Mouse (Mus musculus): ENCODE measurements around the gene Xylt1. TPM values are rescaled to one million over a fixed set of nuclear protein-coding genes. Genes with fewer than 3 reads are reported as not detected.

The Xylt1 gene
- total RNA-seq, 2 experiments from 2014 or later = 6.9 to 8.6 TPM

GRCm38 (mm10) chr7:117566115-117566514 lies 185.3 kb downstream of the Xylt1 start:
- no peak for DNase-seq

DNA sequence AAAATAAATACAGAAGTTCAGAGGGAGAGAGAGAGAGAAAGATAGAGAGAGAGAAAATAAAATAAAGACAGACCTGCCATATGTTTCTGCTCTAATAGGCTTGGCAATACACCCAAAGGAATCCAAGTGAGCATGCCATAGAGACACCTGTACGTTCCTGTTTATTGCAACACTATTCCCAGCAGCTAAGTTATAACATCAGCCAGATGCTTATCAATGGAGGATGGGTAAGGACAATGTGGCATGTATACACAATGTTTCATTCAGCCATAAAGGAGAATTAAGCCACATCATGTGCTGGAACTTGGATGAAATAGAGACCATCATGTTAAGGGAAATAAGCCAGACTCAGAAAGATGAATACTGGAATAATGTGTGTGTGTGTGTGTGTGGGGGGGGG lies 186.1 kb downstream of the Xylt1 start:
- DNase-seq = no peak

DNA sequence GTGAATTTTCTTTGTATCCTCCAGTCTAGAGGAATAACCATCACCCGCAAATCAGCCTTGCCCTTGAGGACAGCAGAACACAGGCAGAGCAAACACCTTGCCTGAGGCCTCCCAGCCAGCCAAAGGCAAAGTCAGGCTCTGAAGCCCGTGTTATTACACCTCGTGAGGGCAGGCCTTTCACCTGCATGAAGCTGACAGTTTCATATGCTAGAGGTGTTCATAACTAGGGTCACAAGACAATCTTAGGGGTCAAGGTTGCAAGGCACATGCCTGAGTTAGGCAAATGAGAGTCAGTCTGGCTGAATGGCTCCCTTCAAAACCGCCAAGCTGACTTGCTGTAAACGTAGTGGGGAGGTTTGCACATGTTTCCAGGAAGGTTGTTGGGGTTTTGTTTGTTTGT lies 186.5 kb downstream of the Xylt1 start:
- DNase-seq = no peak

DNA sequence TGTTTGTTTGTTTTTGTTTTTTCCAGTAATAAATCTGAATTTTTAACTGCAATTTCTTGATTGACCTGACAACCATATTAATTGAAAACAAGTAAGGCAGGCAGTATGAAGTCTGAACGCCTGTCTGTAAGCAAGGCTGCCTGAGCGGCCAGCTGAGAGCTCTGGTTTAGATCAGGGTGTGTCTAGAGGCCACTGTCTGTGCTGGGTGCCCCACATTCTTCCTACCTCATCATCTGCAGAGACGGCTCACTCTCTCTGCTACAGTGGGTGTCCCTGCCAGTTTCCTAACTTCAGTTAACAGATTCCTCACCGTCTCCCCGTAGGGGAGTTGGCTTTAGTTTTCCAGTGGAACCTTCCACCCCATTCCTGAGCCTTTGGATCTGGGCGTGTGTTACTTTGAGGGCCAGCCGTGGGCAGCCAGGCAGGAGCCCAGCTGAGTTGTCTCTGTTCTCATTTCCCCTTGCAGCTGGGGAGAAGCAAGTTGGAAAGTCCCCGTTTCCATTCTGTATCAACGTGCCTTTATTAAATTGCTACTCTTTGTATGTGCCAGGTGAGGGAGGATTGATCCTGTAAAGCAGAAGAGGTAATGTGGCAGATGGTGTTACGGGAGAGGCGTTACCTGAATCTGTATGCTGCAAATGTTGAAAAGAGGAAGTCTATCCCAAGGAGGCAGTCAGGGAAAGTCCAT lies 187.0 kb downstream of the Xylt1 start:
- no peak for DNase-seq

- DNase-seq = no peak
Observed at GRCm38 (mm10) chr7:117571131-117571530, 190.4 kb downstream of the Xylt1 start.

- no peak for DNase-seq
Observed at GRCm38 (mm10) chr7:117571713-117572112, 190.9 kb downstream of the Xylt1 start.

- DNase-seq = no peak
Observed at GRCm38 (mm10) chr7:117573170-117573569, 192.4 kb downstream of the Xylt1 start.

DNA sequence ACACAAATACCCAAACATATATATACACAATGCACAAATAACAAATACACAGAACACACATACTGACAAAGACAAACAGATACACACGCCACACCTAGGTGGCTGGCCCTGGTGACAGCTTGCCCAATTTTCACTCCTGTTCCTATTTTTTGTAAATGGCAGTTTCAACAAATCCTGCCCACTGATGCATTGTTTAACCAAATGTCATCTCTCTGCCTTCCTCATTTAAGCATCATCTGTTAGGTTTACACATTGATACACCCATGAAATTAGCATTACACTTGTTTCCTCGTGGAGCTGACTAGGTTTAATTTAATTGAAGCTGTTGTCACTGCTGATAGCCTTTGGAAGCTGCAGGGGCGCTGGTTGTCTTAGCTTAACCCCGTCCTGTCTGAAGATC lies 194.6 kb downstream of the Xylt1 start:
- no peak for DNase-seq

DNA sequence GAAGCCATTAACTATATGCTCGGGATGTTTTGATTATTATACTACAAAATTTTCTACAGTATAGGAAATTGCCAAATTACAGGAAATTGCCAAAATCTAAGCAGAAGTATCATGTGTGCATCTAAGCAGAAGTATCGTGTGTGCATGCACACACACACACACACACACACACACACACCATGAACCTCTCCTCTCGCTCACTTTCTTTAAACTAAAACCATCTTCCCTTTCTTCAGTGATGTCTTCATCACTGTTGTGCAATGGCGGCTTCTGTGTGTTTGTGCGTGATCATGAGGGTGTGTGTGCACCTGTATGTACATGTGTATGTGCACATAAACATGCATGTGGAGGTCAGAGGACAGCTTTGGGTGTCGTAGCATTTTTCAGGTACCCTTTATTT lies 196.3 kb downstream of the Xylt1 start:
- no peak for DNase-seq

- DNase-seq = no peak
Observed at GRCm38 (mm10) chr7:117585164-117585563, 204.4 kb downstream of the Xylt1 start.

GRCm38 (mm10) chr7:117586811-117587210 lies 206.0 kb downstream of the Xylt1 start:
- no peak for DNase-seq

- no peak for DNase-seq
Observed at GRCm38 (mm10) chr7:117587234-117587929, 206.6 kb downstream of the Xylt1 start.

DNA sequence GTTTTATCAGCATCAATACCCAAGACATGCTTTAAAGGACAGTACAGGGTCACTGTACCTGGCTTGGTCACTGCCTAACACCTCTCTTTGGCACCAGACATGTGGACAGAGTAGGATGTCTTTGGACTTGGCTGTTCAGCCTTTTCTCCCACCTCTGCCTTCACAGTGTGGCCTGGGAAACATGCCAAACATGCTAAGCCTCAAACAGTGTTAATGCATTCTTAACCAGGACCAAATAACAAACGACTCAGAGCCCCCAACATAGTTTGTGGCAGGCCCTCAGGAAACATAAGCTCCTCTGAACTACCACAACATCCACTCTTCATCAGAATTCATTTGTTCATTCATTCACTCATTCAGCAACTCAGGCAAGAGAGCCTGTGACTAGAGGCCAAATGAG lies 207.6 kb downstream of the Xylt1 start:
- no peak for DNase-seq

DNA sequence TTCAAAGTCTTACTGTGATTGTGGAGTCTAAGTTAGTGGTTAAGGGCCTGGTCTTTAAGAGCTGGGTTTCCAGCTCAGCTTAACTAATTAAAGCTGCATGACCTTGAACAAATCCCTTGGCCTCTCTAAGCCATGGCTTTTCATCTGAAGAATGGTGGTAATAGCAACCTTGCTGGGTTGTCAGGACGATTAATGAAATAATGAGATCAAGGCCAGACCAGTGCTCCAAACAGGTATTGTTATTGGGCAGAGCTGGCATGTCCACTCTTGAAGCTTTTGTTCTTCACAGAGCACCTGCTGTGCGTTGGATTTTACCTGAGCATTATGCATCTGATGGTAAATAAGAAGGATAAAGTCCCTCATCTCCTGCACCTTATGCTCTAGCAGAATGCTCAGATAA lies 208.6 kb downstream of the Xylt1 start:
- DNase-seq = no peak

DNA sequence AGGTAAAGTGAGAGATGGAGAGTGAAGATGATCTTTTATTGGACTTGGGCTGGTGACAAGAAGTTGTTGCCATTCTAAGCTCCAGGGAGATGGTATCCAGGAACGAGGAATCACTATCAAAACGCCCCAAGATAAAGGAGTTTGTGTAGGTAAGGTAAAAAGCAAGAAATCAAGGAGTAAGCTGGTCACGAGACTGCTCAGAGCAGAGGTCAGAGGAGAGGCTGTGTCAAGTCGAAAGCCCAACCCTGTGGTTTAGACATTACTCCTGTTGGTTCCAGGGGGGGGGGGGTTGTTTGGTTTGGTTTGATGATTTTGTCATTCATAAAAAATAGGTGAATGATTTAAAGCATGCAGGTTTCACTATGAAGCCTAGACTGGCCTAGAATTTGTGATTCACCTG lies 209.0 kb downstream of the Xylt1 start:
- no peak for DNase-seq

- DNase-seq = no peak
Observed at GRCm38 (mm10) chr7:117594191-117594590, 213.4 kb downstream of the Xylt1 start.

DNA sequence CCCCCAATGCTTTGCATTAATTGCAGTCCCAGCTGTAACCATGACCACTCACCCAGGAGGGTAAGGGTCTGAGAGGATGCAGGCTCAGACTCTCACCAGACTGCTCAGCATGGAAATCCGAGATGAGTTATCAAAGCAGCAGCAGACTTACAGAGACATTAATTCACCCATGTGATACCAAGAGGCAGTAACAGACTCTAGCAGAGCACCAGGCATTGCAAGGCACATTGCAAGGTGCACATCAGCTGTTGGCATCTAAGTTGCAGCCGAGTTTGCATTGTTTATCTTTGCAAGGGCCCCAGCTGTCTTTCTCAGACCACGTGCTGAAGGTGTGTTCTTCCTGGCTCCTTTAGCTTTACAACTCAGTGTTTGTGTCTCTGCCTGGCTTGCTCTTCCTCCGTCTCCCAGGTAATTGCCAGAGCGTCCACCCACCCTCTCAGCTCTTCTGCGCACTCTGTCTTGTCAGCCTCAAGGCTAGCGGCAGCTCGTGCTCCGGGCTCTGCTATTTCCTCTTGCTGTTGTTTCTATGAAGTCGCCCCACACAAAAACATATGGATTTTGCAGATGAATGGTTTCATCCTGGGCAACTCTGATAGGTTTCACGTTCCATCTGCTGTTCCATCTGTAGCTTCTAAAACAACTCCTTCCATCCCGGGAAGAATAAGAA lies 214.4 kb downstream of the Xylt1 start:
- no peak for DNase-seq

DNA sequence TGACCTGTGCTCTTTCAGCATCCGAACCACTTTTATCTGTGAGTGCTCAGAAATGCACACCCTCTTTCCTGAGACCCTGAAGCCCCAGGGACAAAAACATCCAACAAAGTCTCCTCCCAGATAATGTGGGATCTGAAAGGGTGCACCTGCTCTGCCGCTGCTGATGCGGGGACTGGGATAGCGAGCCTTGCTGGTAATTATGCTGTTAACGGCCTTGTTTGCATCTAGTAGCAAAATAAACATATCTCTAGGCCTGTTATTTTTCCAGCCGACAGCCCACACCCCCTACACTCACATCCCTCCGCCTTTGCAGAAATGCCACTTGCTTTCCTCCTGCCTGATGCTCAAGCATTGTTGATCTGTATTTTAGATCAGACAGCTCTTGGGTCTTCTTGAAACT lies 219.7 kb downstream of the Xylt1 start:
- DNase-seq = no peak

DNA sequence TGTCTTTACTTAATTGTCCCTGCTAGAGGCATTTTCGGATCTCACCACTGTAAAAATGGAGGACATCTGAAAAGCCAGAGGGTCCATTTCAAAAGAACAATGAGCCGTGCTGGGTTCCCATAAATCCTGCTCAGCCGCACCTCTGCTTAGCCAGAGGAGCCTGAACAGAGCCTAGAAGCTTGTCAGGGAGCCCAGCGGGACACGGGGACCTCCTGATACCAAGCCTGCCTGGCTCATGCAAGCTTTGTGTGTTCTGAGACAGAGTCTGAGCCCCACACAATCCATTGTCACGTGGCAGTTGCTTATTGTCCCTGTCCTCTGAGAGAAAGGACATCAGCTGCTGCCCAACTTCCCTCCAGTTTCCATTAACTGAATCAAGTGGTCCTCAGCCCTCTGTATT lies 229.7 kb downstream of the Xylt1 start:
- no peak for DNase-seq

GRCm38 (mm10) chr7:117612788-117613473 lies 232.2 kb downstream of the Xylt1 start:
- DNase-seq = no peak

- DNase-seq = no peak
Observed at GRCm38 (mm10) chr7:117613796-117614195, 233.0 kb downstream of the Xylt1 start.

DNA sequence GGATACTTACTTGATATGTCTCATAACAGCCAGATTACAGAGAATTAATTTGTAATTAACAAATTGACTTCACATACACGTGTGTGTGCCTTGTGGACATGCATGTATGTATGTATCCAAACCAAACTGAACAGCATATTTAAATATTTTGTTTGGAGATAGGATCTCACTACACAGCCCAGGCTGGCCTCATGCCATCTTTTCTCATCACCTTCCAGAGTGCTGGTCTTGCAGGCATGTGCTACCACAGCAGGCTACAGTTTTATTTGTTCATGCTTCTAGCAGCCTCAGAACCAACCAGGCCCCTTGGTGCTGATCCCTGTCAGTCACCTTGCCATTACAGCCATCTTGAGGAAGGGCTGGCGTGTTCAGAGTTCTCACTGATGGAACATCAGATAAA lies 233.6 kb downstream of the Xylt1 start:
- no peak for DNase-seq

DNA sequence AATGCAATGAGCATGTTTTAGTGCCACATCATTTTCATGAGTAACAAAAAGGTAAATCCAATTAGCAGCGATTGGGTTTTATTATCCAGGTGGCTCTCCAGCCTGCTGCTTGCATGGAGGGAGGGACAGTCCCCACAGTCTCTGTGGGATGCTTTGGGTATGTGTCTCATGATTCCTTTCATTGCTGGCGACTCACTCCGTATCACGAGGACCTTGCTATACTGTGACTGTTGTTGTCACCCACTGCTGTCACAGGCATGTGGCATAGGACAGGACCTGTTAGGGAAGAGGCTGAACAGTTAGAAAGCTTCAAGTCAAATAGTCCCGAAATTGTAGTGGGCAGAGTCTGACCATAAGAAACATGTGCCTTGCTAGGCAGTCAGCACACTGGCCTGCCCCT lies 234.1 kb downstream of the Xylt1 start:
- no peak for DNase-seq
